32 mouse cellular contexts compared by ENCODE assay signal in genomic region chr17:83364296-83364695, GRCm38 (mm10).
"Had no signal": no experiment of that assay in that cellular context is flagged by ENCODE, and none has a peak within 500 bp of the region (broad histone marks: within the 10 kb centered on the region; RNA-seq: fewer than 3 reads in every experiment).

No protein-coding gene starts in this region.

- H3K9me3 ChIP-seq: heart, embryonic 10.5 days; heart, embryonic 15.5 days; hindbrain, embryonic 10.5 days; hindbrain, embryonic 12.5 days; hindbrain, embryonic 13.5 days; hindbrain, embryonic 15.5 days; intestine, embryonic 15.5 days; kidney, embryonic 15.5 days had no signal

- DNase-seq: heart, adult 2 months; heart, postnatal 10 days; heart, postnatal 36 days; heart, postnatal 4 days; kidney, adult 11 months; kidney, adult 18-20 months; kidney, adult 2 months; kidney, adult 8-10 months; kidney, adult 9 months; kidney, postnatal 10 days; kidney, postnatal 14 days; kidney, postnatal 25 days; kidney, postnatal 36 days; kidney, postnatal 4 days; layer of hippocampus, adult 9-11 months; layer of hippocampus, postnatal 36 days had no signal

- H3K27me3 ChIP-seq: heart, embryonic 12.5 days; heart, embryonic 15.5 days; hindbrain, embryonic 12.5 days; hindbrain, embryonic 13.5 days; hindbrain, embryonic 15.5 days; intestine, embryonic 15.5 days; kidney, embryonic 15.5 days had no signal

- H3K27ac ChIP-seq: heart, embryonic 10.5 days; heart, embryonic 15.5 days; hindbrain, embryonic 10.5 days; hindbrain, embryonic 12.5 days; hindbrain, embryonic 13.5 days; hindbrain, embryonic 14.5 days; hindbrain, embryonic 15.5 days; hindbrain, postnatal 0 days; intestine, embryonic 15.5 days; kidney, embryonic 15.5 days; kidney, postnatal 0 days; layer of hippocampus, adult 2 months had no signal

- H3K9ac ChIP-seq: heart, embryonic 12.5 days; heart, embryonic 15.5 days; hindbrain, embryonic 12.5 days; hindbrain, embryonic 13.5 days; hindbrain, embryonic 14.5 days; hindbrain, embryonic 15.5 days; intestine, embryonic 15.5 days; kidney, embryonic 15.5 days had no signal

- H3K4me2 ChIP-seq: heart, embryonic 12.5 days; heart, embryonic 15.5 days; hindbrain, embryonic 12.5 days; hindbrain, embryonic 13.5 days; hindbrain, embryonic 14.5 days; hindbrain, embryonic 15.5 days; intestine, embryonic 15.5 days; kidney, embryonic 15.5 days had no signal

- ATAC-seq: hindbrain, embryonic 16.5 days; hindbrain, postnatal 0 days; intestine, embryonic 15.5 days; intestine, embryonic 16.5 days; intestine, postnatal 0 days had no signal

- H3K36me3 ChIP-seq: heart, embryonic 15.5 days; hindbrain, embryonic 10.5 days; hindbrain, embryonic 12.5 days; hindbrain, embryonic 13.5 days; hindbrain, embryonic 15.5 days; intestine, embryonic 15.5 days; kidney, embryonic 15.5 days had no signal

- H3K4me3 ChIP-seq: heart, adult 2 months; heart, embryonic 10.5 days; heart, embryonic 12.5 days; heart, embryonic 15.5 days; hindbrain, embryonic 10.5 days; hindbrain, embryonic 12.5 days; hindbrain, embryonic 13.5 days; hindbrain, embryonic 15.5 days; intestine, embryonic 15.5 days; kidney, embryonic 15.5 days; layer of hippocampus, adult 2 months had no signal
